Comparison of ENCODE assay signal across 11 mouse cellular contexts in genomic region chr3:116380319-116380718, GRCm38 (mm10). TPM values are rescaled to one million over a fixed set of nuclear protein-coding genes. Genes with fewer than 3 reads are reported as not detected.
A peak's percentile ranks its signal among the peaks of the same experiment; 100 is the strongest.
DNase-seq lines count a peak whose midpoint lies in the region; ATAC-seq lines count a peak whose summit lies in the region.
"Had no signal": no experiment of that assay in that cellular context is flagged by ENCODE, and none has a peak within 500 bp of the region (broad histone marks: within the 10 kb centered on the region; RNA-seq: fewer than 3 reads in every experiment).

No protein-coding gene starts in this region.

- no peaks in the 10 kb centered on the region for H3K36me3 ChIP-seq in heart, embryonic 16.5 days (ENCODE audit: control insufficient read depth, insufficient read depth)
- H3K36me3 ChIP-seq: heart, embryonic 13.5 days had no signal

- no peaks in the 10 kb centered on the region for H3K27me3 ChIP-seq in heart, embryonic 16.5 days (ENCODE audit: control insufficient read depth, insufficient read depth, low read length)
- H3K27me3 ChIP-seq: heart, embryonic 13.5 days had no signal

- 60% methylated on average over 9 of the region's 9 CpGs for WGBS in heart, embryonic 16.5 days

- no peaks in the 10 kb centered on the region for H3K9me3 ChIP-seq in heart, embryonic 16.5 days (replicated peaks; ENCODE audit: control insufficient read depth, low read length)
- H3K9me3 ChIP-seq: heart, embryonic 13.5 days had no signal

- no peak for DNase-seq in heart, postnatal 14 days
- DNase-seq in 3T3-L1 (ENCODE audit: low read depth, low spot score) (peak; percentile 94), ES-CJ7 (ENCODE audit: low read depth, low spot score) (peak; percentile 16)
- peak; percentile 17 for DNase-seq in heart, postnatal 25 days (ENCODE audit: low spot score)
- no peak for DNase-seq in right cerebral cortex, adult 2 months (ENCODE audit: low spot score in 2 of 2)
- no peak for DNase-seq in spleen, adult 12 weeks (ENCODE audit: low spot score)
- no peak for DNase-seq in layer of hippocampus, adult 18-20 months (ENCODE audit: low spot score in 2 of 2)

- H3K4me1 ChIP-seq in heart, embryonic 16.5 days (ENCODE audit: control insufficient read depth, insufficient read depth, low read length): no peaks in the 10 kb centered on the region

- H3K9ac ChIP-seq in heart, embryonic 16.5 days (ENCODE audit: low read length): no peak overlapping the region
- H3K9ac ChIP-seq: heart, embryonic 13.5 days; liver, embryonic 14.5 days had no signal

- no peak overlapping the region for H3K4me3 ChIP-seq in heart, embryonic 16.5 days (ENCODE audit: low read length)
- H3K4me3 ChIP-seq: heart, embryonic 13.5 days had no signal

- H3K4me2 ChIP-seq in heart, embryonic 16.5 days (ENCODE audit: low read depth, low read length): no peak overlapping the region
- H3K4me2 ChIP-seq: heart, embryonic 13.5 days had no signal

- intact Hi-C loops in heart, postnatal 14 days (cut with DNase I): no loop called here
- intact Hi-C loops in heart, postnatal 25 days (cut with DNase I): loop anchor here (5.0 kb wide), 1 partner anchor 38 kb away; no protein-coding TSS in a partner anchor

- no peak; the same call in 1 of the 2 replicates for ATAC-seq in heart, embryonic 16.5 days (replicated peaks; ENCODE audit: extremely low read depth, insufficient read depth, low FRiP score)
- ATAC-seq: forebrain, embryonic 16.5 days had no signal

- 0 out of 2 replicates have a peak overlapping the region, but pooled peaks have one; percentile 13 for H3K27ac ChIP-seq in heart, embryonic 16.5 days (ENCODE audit: low read length)
- H3K27ac ChIP-seq: heart, embryonic 13.5 days; liver, embryonic 14.5 days had no signal

RNA-seq across cellular contexts. Expression of gene Cdc14a, which starts 43.5 kb away (rescaled TPM):
- polyA plus RNA-seq in heart, embryonic 16.5 days (2015; fragmentation: Nextera tagmentation; extraction: Ambion mirVana): 4.1 and 4.7 TPM in 2 replicates
- 1 to 10 TPM; 3.8 to 4.7 TPM for total RNA-seq in heart, postnatal 14 days (2021)
- 1 to 10 TPM; 3.7 to 4.2 TPM for total RNA-seq in heart, postnatal 25 days (2021)
- total RNA-seq in layer of hippocampus, adult 18-20 months (2021): 1 to 10 TPM; 3.2 to 5.2 TPM

Comparison
In these comparisons a context has a peak if more than half of its experiments do, and no peak if none do; other contexts are left out.
1. DNase-seq: peak in 3T3-L1 (single experiment), ES-CJ7 (single experiment) and heart, postnatal 25 days (single experiment); none in heart, postnatal 14 days (0 of 2), right cerebral cortex, adult 2 months (0 of 2), spleen, adult 12 weeks (single experiment) and layer of hippocampus, adult 18-20 months (0 of 2).